Mouse (Mus musculus): ENCODE results near the gene Fn1. TPM values are rescaled to one million over a fixed set of nuclear protein-coding genes. Genes with fewer than 3 reads are reported as not detected.

Fn1 gene
- total RNA-seq, 1 experiment from 2014 or later = 3.5 TPM

DNA sequence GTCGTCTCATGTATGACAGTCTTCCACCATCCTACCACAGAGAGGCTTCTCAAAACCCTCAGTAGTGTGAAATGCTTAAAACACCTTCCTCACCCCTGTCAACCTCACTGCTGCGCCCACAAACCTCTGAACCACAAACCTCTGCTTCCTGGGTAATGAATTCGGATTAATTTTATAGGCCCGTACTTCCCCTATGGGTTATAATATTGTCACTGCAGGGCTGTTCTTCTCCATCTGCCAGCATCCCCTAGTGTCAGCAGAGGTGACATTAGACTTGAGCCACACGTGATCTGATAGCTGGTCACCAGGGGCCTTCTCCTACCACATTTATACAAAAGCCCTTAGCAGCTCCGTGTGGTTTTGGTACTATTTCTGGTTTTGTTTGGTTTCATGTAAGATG is 76.2 kb downstream of the Fn1 start:
- ATAC-seq (replicated peaks in 1 of 2; ENCODE audit: insufficient read depth in 1 of 2, low FRiP score in 2 of 2, low TSS enrichment in 1 of 2, low read depth in 1 of 2, poor library complexity in 2 of 2, severe bottlenecking in 2 of 2) = peak; percentile 55 to 63

DNA sequence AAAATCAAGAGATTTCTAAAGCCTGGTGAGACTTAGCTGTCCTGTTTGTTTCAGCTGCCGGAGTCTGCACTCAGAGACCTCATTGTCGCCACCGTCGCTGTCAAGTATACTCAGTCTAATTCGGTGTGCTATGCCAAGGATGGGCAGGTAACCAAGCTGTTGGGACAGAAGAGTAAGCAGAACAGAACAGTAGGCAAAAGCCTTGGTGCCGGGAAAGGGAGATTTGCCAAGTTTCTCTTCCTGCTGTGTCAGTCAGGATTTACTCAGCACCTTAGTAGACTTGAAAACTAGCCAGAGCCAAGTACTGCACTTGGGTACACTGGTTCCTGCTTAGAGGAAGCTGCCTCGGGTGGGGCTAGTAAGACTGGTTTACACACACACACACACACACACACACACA is 77.0 kb downstream of the Fn1 start:
- no peak for ATAC-seq (replicated peaks in 1 of 2; ENCODE audit: insufficient read depth in 1 of 2, low FRiP score in 2 of 2, low TSS enrichment in 1 of 2, low read depth in 1 of 2, poor library complexity in 2 of 2, severe bottlenecking in 2 of 2)

GRCm38 (mm10) chr1:71570116-71570515 is 82.9 kb downstream of the Fn1 start:
- ATAC-seq (replicated peaks in 1 of 2; ENCODE audit: insufficient read depth in 1 of 2, low FRiP score in 2 of 2, low TSS enrichment in 1 of 2, low read depth in 1 of 2, poor library complexity in 2 of 2, severe bottlenecking in 2 of 2) = no peak

DNA sequence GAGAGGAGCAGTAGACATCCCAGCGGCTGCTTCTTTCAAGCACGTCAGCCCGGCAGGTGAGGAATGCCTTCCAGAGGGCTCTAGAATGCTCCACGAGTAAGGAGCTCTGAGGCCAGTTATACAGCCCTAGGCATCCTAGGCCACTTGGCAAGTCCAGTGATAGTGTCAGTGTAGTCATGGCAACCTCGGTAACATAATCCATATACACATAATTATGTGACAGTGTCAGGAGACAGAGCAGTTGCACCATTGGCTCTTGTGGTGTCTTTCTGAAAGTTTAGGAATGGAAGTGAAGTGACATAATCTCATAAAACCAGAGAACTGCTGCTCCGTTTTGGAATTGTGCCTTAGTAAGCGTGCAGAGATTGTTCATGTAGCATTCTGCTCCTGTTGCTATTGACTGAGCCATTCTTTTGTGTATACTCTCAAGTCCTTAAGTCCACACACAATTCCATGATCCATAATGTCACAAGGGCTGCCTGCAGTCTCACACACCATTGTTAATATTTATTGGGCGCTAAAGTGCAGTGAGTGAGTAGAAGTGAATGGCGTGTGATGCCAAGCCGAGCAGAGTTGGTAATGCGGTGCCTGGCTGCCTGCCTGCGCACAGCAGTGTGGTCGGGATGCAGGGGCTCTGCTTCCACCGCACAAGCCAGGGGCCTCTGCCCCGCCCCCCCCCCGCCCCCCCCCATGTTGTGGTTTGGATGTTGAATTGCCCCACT is 85.0 kb downstream of the Fn1 start:
- ATAC-seq (replicated peaks in 1 of 2; ENCODE audit: insufficient read depth in 1 of 2, low FRiP score in 2 of 2, low TSS enrichment in 1 of 2, low read depth in 1 of 2, poor library complexity in 2 of 2, severe bottlenecking in 2 of 2) = peak; percentile 76 to 78

GRCm38 (mm10) chr1:71564291-71564690 is 88.7 kb downstream of the Fn1 start:
- ATAC-seq (replicated peaks in 1 of 2; ENCODE audit: insufficient read depth in 1 of 2, low FRiP score in 2 of 2, low TSS enrichment in 1 of 2, low read depth in 1 of 2, poor library complexity in 2 of 2, severe bottlenecking in 2 of 2) = no peak

GRCm38 (mm10) chr1:71560626-71561025 is 92.4 kb downstream of the Fn1 start:
- ATAC-seq (replicated peaks in 1 of 2; ENCODE audit: insufficient read depth in 1 of 2, low FRiP score in 2 of 2, low TSS enrichment in 1 of 2, low read depth in 1 of 2, poor library complexity in 2 of 2, severe bottlenecking in 2 of 2) = no peak

DNA sequence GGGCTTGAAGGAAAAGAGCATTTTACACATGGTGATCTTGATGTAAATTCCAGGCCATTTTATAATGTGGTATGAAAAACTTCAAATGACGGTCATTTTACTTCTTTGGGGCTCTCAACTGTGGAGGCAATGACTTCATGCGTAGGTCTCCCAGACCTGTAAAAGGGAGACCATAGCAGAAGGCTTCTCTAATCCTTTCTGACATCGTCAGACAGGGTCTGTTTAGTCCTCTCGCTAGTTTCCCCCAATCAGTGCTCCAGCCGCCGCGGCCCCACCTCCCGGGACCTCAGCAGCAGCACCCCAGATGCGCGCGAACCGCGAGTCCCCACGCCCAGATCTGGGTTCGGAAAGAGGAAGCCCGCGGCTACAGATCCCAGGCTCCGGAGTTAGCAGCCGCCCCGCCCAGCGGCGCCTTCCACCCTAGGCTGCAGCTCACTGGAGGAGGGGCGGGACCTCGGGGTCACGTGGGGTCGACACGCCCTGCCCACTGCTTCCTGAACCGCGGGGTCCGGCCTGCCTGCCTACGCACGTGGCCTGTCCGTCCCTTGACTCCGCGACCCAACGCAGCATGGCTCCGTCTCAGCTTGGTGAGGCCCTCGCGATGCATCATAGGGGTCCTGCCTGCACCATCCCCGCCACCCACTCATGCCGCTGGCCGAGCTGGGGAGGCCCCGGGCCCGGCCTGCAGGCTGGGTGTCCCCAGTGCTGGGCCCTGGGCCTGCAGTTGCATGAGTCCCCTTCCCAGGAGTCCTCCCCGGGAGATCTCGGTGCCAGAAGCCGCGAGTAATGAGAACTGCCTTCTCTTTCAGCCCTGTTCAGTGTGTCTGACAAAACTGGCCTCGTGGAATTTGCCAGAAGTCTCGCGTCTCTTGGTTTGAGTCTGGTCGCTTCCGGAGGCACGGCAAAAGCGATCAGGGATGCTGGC is 96.0 kb downstream of the Fn1 start, which contains the start of gene Atic:
TSS of gene Atic (plus strand) at position 463 of the 925 bp plus-strand sequence.
- peak; percentile 98 to 99 for ATAC-seq (replicated peaks in 1 of 2; ENCODE audit: insufficient read depth in 1 of 2, low FRiP score in 2 of 2, low TSS enrichment in 1 of 2, low read depth in 1 of 2, poor library complexity in 2 of 2, severe bottlenecking in 2 of 2)

DNA sequence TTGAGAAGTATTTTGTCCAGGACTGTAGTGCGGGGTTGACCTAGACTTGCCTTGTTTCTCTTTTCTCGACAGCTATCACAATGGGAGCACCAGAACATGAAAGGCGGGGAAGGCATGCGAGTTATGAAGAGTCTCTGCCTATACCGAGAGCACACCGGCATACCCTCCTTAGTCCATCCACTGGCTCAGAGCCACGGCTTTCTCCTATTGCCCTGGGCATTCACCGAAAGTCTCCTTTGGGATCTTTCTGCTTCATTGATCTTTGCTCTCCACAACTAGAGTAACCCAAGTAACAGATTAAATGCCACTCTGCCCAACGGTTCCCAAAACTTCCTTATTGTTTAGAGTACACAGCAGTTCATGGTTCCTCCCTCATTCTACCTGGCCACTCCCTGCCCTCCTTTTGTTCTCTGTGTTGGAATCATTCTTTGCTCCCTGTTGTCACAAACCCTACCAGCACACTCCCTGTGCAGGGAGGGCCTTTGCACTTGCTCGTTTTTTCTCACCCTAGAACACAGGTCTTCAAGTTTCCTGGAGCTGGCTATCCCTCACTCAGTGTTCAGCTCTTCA is 102.3 kb downstream of the Fn1 start:
- ATAC-seq (replicated peaks in 1 of 2; ENCODE audit: insufficient read depth in 1 of 2, low FRiP score in 2 of 2, low TSS enrichment in 1 of 2, low read depth in 1 of 2, poor library complexity in 2 of 2, severe bottlenecking in 2 of 2) = no peak

GRCm38 (mm10) chr1:71540437-71540836 is 112.6 kb downstream of the Fn1 start:
- no peak for ATAC-seq (replicated peaks in 1 of 2; ENCODE audit: insufficient read depth in 1 of 2, low FRiP score in 2 of 2, low TSS enrichment in 1 of 2, low read depth in 1 of 2, poor library complexity in 2 of 2, severe bottlenecking in 2 of 2)

- ATAC-seq (replicated peaks in 1 of 2; ENCODE audit: insufficient read depth in 1 of 2, low FRiP score in 2 of 2, low TSS enrichment in 1 of 2, low read depth in 1 of 2, poor library complexity in 2 of 2, severe bottlenecking in 2 of 2) = no peak
These were observed 113.4 kb downstream of the Fn1 start for GRCm38 (mm10) chr1:71539641-71540040.

Other genes starting within 250 kb of the Fn1 start
- not detected in 2 replicates for gene Abca12, start 238.3 kb downstream of the Fn1 start, total RNA-seq (2017)
- 155 and 291 TPM in 2 replicates for gene Atic, start 96.0 kb downstream of the Fn1 start, total RNA-seq (2017)

Measured in hematopoietic stem cell, adult 5-6 weeks (primary cell).